Mouse (Mus musculus) CD4-positive naive resting alpha-beta T cell, adult 76 days (primary cell): Measurements from ENCODE around the gene Rgs19. TPM values are rescaled to one million over a fixed set of nuclear protein-coding genes. Genes with fewer than 3 reads are reported as not detected.

ENCODE experiments used
- total RNA-seq: library from RNA; stranded (reverse); gene quantifications from one replicate; pipeline ENCODE4 v1.2.4, GENCODE M21; 2023

Gene Rgs19
- total RNA-seq, result 90.7 TPM

DNA sequence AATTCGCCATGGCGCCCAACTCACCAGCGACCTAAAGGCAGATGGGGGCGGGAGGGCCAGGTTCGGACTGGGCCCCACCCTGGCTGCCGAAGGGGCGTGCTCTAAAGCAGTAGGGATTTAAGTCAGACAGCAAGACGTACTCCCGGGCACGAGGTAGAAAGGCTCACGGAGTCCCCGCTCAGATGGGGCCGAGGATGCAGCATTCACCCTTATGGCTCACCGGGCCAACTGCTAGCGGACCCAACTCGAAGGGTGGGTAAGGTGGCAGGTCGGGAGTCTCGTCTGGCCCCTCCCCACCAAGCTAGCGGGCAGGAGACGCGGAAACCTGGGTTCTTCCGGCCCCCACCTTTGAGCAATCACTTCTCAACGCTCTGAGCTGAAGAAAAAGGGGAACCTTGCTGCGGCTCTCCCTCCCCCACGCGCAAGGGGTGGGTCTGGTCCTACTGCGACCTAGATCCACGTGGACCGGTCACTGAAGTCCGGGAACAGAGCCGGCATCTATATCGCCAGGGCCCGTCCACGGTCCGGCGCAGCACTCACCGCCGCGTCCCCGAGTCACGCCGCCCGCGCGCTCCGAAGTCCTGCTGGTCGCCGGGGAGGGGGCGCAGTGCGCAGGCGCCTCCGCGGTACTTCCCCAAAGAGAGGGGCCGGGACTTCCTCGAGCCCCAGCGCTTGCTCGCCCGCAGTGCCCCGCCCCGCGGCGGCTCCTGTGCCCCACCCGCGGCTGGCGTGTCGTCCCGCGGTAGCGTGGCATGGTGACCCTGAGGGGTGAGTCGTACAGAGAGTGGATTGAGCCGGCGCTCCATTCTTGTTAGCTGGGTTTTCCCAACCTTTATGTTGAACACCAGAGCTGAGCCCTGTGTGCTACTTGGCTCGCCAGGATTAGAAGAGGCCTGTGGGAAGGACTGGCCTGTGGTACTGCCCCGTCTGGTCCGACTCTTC, at the start of gene Rgs19:
TSS of gene Rgs19 (minus strand) at position 639 of the 942 bp plus-strand sequence.

DNA sequence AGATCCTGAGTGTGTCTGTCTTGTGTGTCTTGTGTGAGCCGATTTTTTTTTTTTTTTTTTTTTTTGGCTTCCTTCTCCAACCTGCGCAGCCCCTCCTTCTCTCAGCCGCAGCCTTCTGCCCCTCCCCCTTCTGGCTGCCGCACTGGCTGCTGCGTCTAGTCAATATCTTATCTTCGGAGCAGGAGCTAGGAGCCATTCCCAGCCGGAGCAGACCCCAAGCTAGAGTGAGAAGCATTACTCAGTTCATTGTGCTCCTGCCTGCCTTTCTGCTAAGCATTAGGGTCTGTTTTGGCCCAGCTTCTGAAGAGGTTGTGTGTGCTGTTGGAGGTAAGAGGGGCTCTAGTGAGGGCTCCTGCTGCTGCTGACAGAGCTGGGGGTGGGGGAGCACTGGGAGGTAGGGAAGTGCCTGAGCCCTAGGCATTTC, 21.1 kb upstream of the Rgs19 start, which contains the start of gene Oprl1:
TSS of gene Oprl1 (plus strand) at position 114 of the 424 bp plus-strand sequence.

DNA sequence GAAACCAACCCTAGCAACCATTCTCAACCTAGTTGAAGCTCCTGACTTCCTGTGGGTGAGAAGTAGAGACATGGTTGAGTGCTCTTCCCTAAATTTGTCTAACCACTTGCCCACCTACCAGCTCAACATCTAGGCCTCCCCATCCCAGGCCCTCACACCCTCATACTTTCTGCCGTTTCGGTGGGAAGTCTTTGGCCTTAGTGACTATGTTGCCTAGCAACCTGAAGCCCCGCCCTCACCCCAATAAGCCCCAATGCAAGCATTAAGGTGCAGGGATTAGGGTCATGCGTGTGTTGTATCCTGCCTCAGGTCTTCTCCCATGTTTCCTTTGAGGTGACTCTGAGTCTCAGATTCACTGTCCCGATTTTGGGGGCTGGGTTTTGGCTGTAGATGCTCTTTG, 4.5 kb upstream of the Rgs19 start, which contains the start of gene Lkaaear1:
TSS of gene Lkaaear1 (minus strand) at position 202 of the 400 bp plus-strand sequence.

DNA sequence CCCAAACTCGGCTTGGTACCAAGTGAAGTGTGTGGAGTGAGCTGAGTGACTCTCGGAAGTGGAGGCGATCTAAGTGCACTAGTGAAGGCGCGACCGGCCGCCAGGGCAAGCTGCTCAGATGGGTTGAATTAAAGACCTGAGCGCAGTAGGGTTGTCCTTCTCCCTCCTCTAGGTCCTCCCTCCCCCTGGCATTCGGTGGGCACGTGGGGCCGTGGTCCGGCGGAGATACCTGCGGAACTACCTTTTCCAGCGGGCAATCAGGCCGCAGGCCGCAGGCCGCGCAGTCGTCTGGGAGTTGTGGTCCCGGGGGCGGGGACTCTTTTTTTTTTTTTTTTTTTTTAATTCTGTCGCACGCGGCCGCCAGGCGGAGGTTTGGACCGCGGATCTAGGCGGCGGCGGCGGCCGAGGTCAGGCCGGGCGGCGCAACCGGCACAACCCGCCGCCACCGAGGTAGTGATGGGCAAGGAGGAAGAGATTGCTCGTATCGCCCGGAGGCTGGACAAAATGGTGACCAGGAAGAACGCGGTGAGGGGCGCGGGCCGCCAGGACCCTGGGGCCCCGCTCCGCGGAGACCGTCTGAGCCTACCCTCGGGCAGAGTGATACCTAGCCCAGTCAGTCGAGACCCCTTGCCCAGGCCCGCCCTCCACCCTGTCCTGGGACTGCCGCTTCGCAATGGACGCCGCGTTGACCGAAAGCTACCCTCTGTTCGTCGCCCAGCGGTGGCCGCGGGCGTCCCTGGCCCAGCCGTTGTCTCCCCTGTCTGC, 13.6 kb downstream of the Rgs19 start, which contains the start of gene Tcea2:
TSS of gene Tcea2 (plus strand) at position 360 of the 765 bp plus-strand sequence.

DNA sequence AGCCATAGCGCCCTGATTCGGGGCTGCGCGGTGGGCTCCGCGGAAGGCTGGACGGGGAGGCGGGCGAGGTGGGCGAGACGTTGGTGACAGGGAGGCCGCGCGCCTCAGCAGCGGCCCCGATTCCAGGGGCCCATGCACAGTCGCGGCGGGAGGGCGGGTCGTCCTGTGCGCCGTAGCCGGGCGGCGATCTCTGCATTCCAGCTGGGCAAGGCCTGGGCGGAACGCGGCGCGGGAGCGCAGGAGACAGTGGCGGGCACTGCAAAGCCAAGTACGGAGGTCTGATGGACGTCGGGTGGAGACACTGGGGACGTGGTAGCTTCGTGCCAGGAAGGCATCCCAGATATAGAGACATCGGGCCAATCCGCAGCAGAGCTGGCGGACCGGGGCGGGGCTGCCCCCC, 22.5 kb downstream of the Rgs19 start, which contains the start of gene Sox18:
TSS of gene Sox18 (minus strand) at position 315 of the 400 bp plus-strand sequence.

DNA sequence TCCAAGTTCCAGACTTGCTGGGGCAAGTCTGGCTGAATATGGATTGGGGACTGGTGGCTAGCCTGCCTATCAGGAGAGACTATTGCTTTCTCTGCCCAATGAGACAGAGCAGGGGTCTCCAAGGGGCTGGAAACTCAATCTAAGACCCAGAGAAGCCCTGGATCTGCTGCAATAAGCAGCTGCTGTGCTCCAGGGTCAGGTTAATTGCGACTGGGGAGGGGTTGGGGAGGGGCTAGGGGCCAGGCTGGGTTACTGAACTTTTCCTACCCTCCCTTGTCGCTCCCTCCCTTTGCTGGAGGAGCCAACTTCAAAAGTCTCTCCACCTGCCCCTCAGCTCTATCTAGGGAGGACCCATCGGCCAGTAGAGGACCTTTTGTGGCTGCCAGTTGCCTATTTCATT, 37.0 kb downstream of the Rgs19 start, which contains the start of gene Gm29797:
TSS of gene Gm29797 (plus strand) at position 301 of the 400 bp plus-strand sequence.

Other genes with a start within 250 kb of the Rgs19 start
- gene Zbtb46, start 234.6 kb downstream of the Rgs19 start, total RNA-seq, result 0.76 TPM
- not detected for gene Abhd16b, start 200.8 kb downstream of the Rgs19 start, total RNA-seq
- gene Tpd52l2, start 196.8 kb downstream of the Rgs19 start, total RNA-seq, result 94.1 TPM
- 123 TPM for gene Dnajc5, start 173.5 kb downstream of the Rgs19 start, total RNA-seq
- 108 TPM for gene Uckl1, start 109.1 kb downstream of the Rgs19 start, total RNA-seq
- gene Prpf6, start 102.1 kb downstream of the Rgs19 start, total RNA-seq, result 60.9 TPM
- gene Zfp512b, start 101.2 kb downstream of the Rgs19 start, total RNA-seq, result 62.2 TPM
- 10.6 TPM for gene Samd10, start 94.8 kb downstream of the Rgs19 start, total RNA-seq
- gene Gm29797, start 36.9 kb downstream of the Rgs19 start, total RNA-seq, result not detected
- not detected for gene Sox18, start 22.3 kb downstream of the Rgs19 start, total RNA-seq
- 20.5 TPM for gene Tcea2, start 13.7 kb downstream of the Rgs19 start, total RNA-seq
- gene Lkaaear1, start 4.5 kb upstream of the Rgs19 start, total RNA-seq, result not detected
- gene Oprl1, start 21.0 kb upstream of the Rgs19 start, total RNA-seq, result 0.62 TPM
- not detected for gene Myt1, start 69.4 kb upstream of the Rgs19 start, total RNA-seq
- gene Pcmtd2, start 143.9 kb upstream of the Rgs19 start, total RNA-seq, result 48.2 TPM
- 12.3 TPM for gene Polr3k, start 170.4 kb upstream of the Rgs19 start, total RNA-seq